Mouse (Mus musculus) c-Kit-positive CD71-negative TER-119-negative erythroid progenitor cells, embryonic 14.5 days (primary cell): Measurements from ENCODE around the gene Nfkbie.

Experiments
- DNase-seq: peaks from one replicate; pipeline ENCODE4 v3.0.0-alpha.2; 2013; ENCODE audit warnings: low read depth

Gene Nfkbie

GRCm38 (mm10) chr17:45544001-45544872 lies 11.3 kb upstream of the Nfkbie start:
- no peak for DNase-seq

GRCm38 (mm10) chr17:45544873-45545277 lies 10.6 kb upstream of the Nfkbie start:
- no peak for DNase-seq

- no peak for DNase-seq
Observed at GRCm38 (mm10) chr17:45545278-45545961, 10.1 kb upstream of the Nfkbie start.

- DNase-seq = no peak
Observed at GRCm38 (mm10) chr17:45546941-45547340, 8.6 kb upstream of the Nfkbie start.

GRCm38 (mm10) chr17:45547461-45548190 lies 7.9 kb upstream of the Nfkbie start:
- DNase-seq = no peak

GRCm38 (mm10) chr17:45548541-45549512 lies 6.7 kb upstream of the Nfkbie start:
- DNase-seq = no peak

GRCm38 (mm10) chr17:45549617-45550181 lies 5.8 kb upstream of the Nfkbie start, which contains the start of gene Tmem151b:
Gene Tmem151b (minus strand): TSS chr17:45549677.
- no peak for DNase-seq

- DNase-seq = no peak
Observed at GRCm38 (mm10) chr17:45550253-45550652, 5.2 kb upstream of the Nfkbie start.

- no peak for DNase-seq
Observed at GRCm38 (mm10) chr17:45551249-45551796, 4.2 kb upstream of the Nfkbie start.

GRCm38 (mm10) chr17:45551816-45552451 lies 3.6 kb upstream of the Nfkbie start:
- DNase-seq = no peak

- DNase-seq = no peak
Observed at GRCm38 (mm10) chr17:45553065-45553464, 2.4 kb upstream of the Nfkbie start.

- DNase-seq = no peak
Observed at GRCm38 (mm10) chr17:45554420-45554819, 1.1 kb upstream of the Nfkbie start.

- no peak for DNase-seq
Observed at GRCm38 (mm10) chr17:45556107-45556489, 595 bp downstream of the Nfkbie start.

- no peak for DNase-seq
Observed at GRCm38 (mm10) chr17:45556514-45557245, 1.2 kb downstream of the Nfkbie start.

GRCm38 (mm10) chr17:45557246-45557824 lies 1.8 kb downstream of the Nfkbie start:
- DNase-seq = no peak

GRCm38 (mm10) chr17:45557998-45558862 lies 2.7 kb downstream of the Nfkbie start:
- no peak for DNase-seq

GRCm38 (mm10) chr17:45559732-45560525 lies 4.4 kb downstream of the Nfkbie start:
- no peak for DNase-seq
